Mouse (Mus musculus) G1E (cell line): ENCODE measurements at regions not wholly inside any gene's neighbourhood (a gene's known extent, or its start where the extent isn't known, plus 50 kb on each side); places are given as distances from the start of the nearest gene placed in this dataset.

Experiments used
- ATAC-seq: 2 replicates; pipeline ENCODE4 v1.8.0; 2016; ENCODE audit warnings: mild to moderate bottlenecking; ENCODE audit not compliant: insufficient number of reproducible peaks, poor library complexity, low FRiP score, severe bottlenecking; ENCODE audit errors: extremely low read depth
- DNase-seq: peaks from one replicate; pipeline ENCODE4 v3.0.0; 2012; ENCODE audit warnings: low spot score
- H3K27me3 ChIP-seq: 2 replicates; pipeline ENCODE4 v1.6.1; 2012; ENCODE audit warnings: mild to moderate bottlenecking, low read length, inconsistent platforms; ENCODE audit not compliant: insufficient read depth
- H3K36me3 ChIP-seq: replicated peaks from 2 replicates; pipeline ENCODE3; 2012; ENCODE audit warnings: mild to moderate bottlenecking, inconsistent platforms
- H3K4me1 ChIP-seq: 2 replicates; pipeline ENCODE4 v1.6.1; 2012; ENCODE audit warnings: low read depth, low read length, inconsistent platforms, mixed read lengths; ENCODE audit not compliant: insufficient read depth
- H3K4me3 ChIP-seq: 2 replicates; pipeline ENCODE4 v1.5.1; 2012; ENCODE audit warnings: low read depth, mild to moderate bottlenecking, inconsistent platforms, low read length, moderate library complexity, mixed read lengths
- H3K9me3 ChIP-seq: replicated peaks from 2 replicates; pipeline ENCODE4 v1.6.1; 2012; ENCODE audit warnings: inconsistent platforms
- CTCF ChIP-seq: IDR thresholded peaks from 2 replicates; pipeline ENCODE4 v1.5.1; 2012; ENCODE audit warnings: low read depth, low read length, inconsistent platforms, mixed read lengths
- GATA1 ChIP-seq: IDR thresholded peaks from 2 replicates; pipeline ENCODE4 v1.6.1; 2012; ENCODE audit warnings: borderline replicate concordance, low read length, inconsistent platforms, mixed read lengths
- GATA2 ChIP-seq: IDR thresholded peaks from 2 replicates; pipeline ENCODE4 v1.6.1; 2012; ENCODE audit warnings: low read depth, low read length, inconsistent platforms, borderline replicate concordance
- POLR2AphosphoS5 ChIP-seq: IDR thresholded peaks from 2 replicates; pipeline ENCODE4 v1.6.1; 2012; ENCODE audit warnings: low read depth, low read length, inconsistent platforms; ENCODE audit not compliant: insufficient replicate concordance
- TAL1 ChIP-seq: conservative IDR thresholded peaks from 2 replicates; pipeline ENCODE4 v1.6.1; 2012; ENCODE audit warnings: low read depth, low read length, inconsistent platforms, mixed read lengths

GRCm38 (mm10) chr3:147966379-147966778 lies 1024.0 kb downstream of the Adgrl2 start:
- ATAC-seq, result no peak
- no peaks in the 10 kb centered on the region for H3K36me3 ChIP-seq
- no peak for TF ChIP-seq POLR2AphosphoS5
- TF ChIP-seq GATA2, result no peak
- TF ChIP-seq GATA1, result no peak
- no peak for TF ChIP-seq CTCF
- TF ChIP-seq TAL1, result no peak

GRCm38 (mm10) chr3:147963698-147964476 lies 1026.5 kb downstream of the Adgrl2 start:
- TF ChIP-seq TAL1 (no peak), POLR2AphosphoS5 (no peak), GATA1 (no peak), GATA2 (no peak), CTCF (no peak)
- Histone ChIP-seq H3K27me3 (no peaks in the 10 kb centered on the region), H3K36me3 (no peaks in the 10 kb centered on the region), H3K4me1 (no peaks in the 10 kb centered on the region), H3K9me3 (peaks cover 38% of the 10 kb centered on the region), H3K4me3 (no peak overlapping the region)
- ATAC-seq, result no peak
- DNase-seq, result no peak

More at GRCm38 (mm10) chr3:147966379-147966778, 1024.0 kb downstream of the Adgrl2 start:
- H3K27me3 ChIP-seq, result no peaks in the 10 kb centered on the region
- peaks cover 37% of the 10 kb centered on the region for H3K9me3 ChIP-seq
- no peak overlapping the region for H3K4me3 ChIP-seq
- no peak for DNase-seq
- H3K4me1 ChIP-seq, result no peaks in the 10 kb centered on the region

GRCm38 (mm10) chr3:147948041-147948592 lies 1042.2 kb downstream of the Adgrl2 start:
- no peak for TF ChIP-seq GATA1
- TF ChIP-seq CTCF, result no peak
- no peak for TF ChIP-seq POLR2AphosphoS5
- TF ChIP-seq TAL1, result no peak
- TF ChIP-seq GATA2, result no peak
- no peak overlapping the region for H3K4me3 ChIP-seq
- no peaks in the 10 kb centered on the region for H3K36me3 ChIP-seq
- no peak for DNase-seq
- ATAC-seq, result no peak
- H3K4me1 ChIP-seq, result no peaks in the 10 kb centered on the region
- peaks cover 19% of the 10 kb centered on the region for H3K9me3 ChIP-seq
- H3K27me3 ChIP-seq, result no peaks in the 10 kb centered on the region

- no peaks in the 10 kb centered on the region for H3K4me1 ChIP-seq
- ATAC-seq, result no peak
- H3K27me3 ChIP-seq, result no peaks in the 10 kb centered on the region
- TF ChIP-seq POLR2AphosphoS5 (no peak), GATA2 (no peak)
- H3K36me3 ChIP-seq, result no peaks in the 10 kb centered on the region
- peaks cover 13% of the 10 kb centered on the region for H3K9me3 ChIP-seq
- no peak overlapping the region for H3K4me3 ChIP-seq
- no peak for DNase-seq
Measured at GRCm38 (mm10) chr3:147943314-147943713, 1047.0 kb downstream of the Adgrl2 start.

GRCm38 (mm10) chr3:147930811-147931251 lies 1059.5 kb downstream of the Adgrl2 start:
- no peaks in the 10 kb centered on the region for H3K36me3 ChIP-seq
- H3K27me3 ChIP-seq, result no peaks in the 10 kb centered on the region
- ATAC-seq (no peak), DNase-seq (no peak)
- TF ChIP-seq POLR2AphosphoS5, result no peak
- TF ChIP-seq TAL1, result no peak
- no peak for TF ChIP-seq GATA2
- no peak for TF ChIP-seq GATA1
- no peak for TF ChIP-seq CTCF
- H3K4me3 ChIP-seq, result no peak overlapping the region
- H3K4me1 ChIP-seq, result no peaks in the 10 kb centered on the region
- peaks cover 3% of the 10 kb centered on the region for H3K9me3 ChIP-seq

GRCm38 (mm10) chr3:147920181-147920580 lies 1068.0 kb downstream of the Ttll7 start:
- Histone ChIP-seq H3K4me1 (no peaks in the 10 kb centered on the region), H3K27me3 (no peaks in the 10 kb centered on the region), H3K36me3 (no peaks in the 10 kb centered on the region), H3K9me3 (peaks cover 24% of the 10 kb centered on the region), H3K4me3 (no peak overlapping the region)
- DNase-seq (no peak), ATAC-seq (no peak)
- TF ChIP-seq GATA1, result no peak
- no peak for TF ChIP-seq POLR2AphosphoS5

- Histone ChIP-seq H3K4me3 (no peak overlapping the region), H3K9me3 (peaks cover 21% of the 10 kb centered on the region), H3K4me1 (no peaks in the 10 kb centered on the region), H3K27me3 (no peaks in the 10 kb centered on the region), H3K36me3 (no peaks in the 10 kb centered on the region)
- no peak for TF ChIP-seq POLR2AphosphoS5
- no peak for TF ChIP-seq GATA1
- no peak for TF ChIP-seq TAL1
- no peak for TF ChIP-seq GATA2
- no peak for TF ChIP-seq CTCF
- no peak for DNase-seq
- no peak for ATAC-seq
Measured at GRCm38 (mm10) chr3:147919701-147920100, 1067.5 kb downstream of the Ttll7 start.
